Mouse (Mus musculus) megakaryocyte, embryonic 14.5 days (primary cell): ENCODE data around the gene Ciz1. TPM values are rescaled to one million over a fixed set of nuclear protein-coding genes. Genes with fewer than 3 reads are reported as not detected.
A peak's percentile ranks its signal among the peaks of the same experiment; 100 is the strongest.

ENCODE experiments used
- H3K27me3 ChIP-seq: replicated peaks from 2 replicates; pipeline ENCODE3; 2012; ENCODE audit warnings: inconsistent platforms
- H3K36me3 ChIP-seq: replicated peaks from 2 replicates; pipeline ENCODE3; 2012; ENCODE audit warnings: low read length, inconsistent platforms, mixed read lengths
- H3K4me1 ChIP-seq: 2 replicates; pipeline ENCODE4 v1.6.1; 2012; ENCODE audit warnings: inconsistent platforms
- H3K4me3 ChIP-seq: replicated peaks from 2 replicates; pipeline ENCODE3; 2012; ENCODE audit warnings: moderate library complexity, mild to moderate bottlenecking, inconsistent platforms
- H3K9me3 ChIP-seq: 2 replicates; pipeline ENCODE4 v1.6.1; 2012; ENCODE audit warnings: inconsistent platforms
- FLI1 ChIP-seq: IDR thresholded peaks from 2 replicates; pipeline ENCODE4 v1.6.1; 2012; ENCODE audit warnings: low read length, inconsistent platforms, mixed read lengths
- GATA1 ChIP-seq: IDR thresholded peaks from 3 replicates; pipeline ENCODE4 v1.6.1; 2012; ENCODE audit warnings: mixed read lengths, low read length, inconsistent platforms, borderline replicate concordance
- polyA plus RNA-seq: library from polyadenylated mRNA; stranded (reverse); fragments of >175 nt; gene quantifications from 2 replicates; pipeline ENCODE4 v1.2.3, GENCODE M21; 2012; ENCODE audit warnings: low replicate concordance; ENCODE audit not compliant: insufficient read depth

The Ciz1 gene
- polyA plus RNA-seq, 1 experiment = 163 TPM

DNA sequence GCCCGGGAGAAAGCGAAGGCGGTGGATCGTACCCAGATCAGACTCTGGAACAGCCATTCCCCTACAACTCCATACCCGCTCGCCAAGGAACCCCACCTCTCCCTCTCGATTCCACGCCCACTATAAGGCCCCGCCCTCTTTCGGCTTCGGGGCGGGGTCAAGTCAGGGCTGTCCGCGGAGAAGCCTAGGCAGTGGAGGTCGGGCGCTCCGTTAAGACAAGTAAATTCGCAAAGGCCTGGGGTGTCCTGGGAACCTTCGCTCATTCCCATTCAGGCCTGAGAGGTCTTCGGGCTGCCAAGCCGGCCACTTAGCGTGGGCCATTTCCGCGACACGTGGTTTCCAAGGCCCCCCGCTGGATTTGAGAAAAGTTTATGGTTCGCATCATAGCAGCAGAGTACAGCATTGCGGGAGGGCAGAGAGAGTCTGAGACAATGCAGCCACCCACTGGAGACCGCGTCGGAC, 43.4 kb downstream of the Ciz1 start, which contains the start of gene Ptges2:
Ptges2 (plus strand) TSS at position 413 of the 462 bp plus-strand sequence.
- Histone ChIP-seq H3K36me3 (peaks cover 27% of the 10 kb centered on the region), H3K9me3 (no peaks in the 10 kb centered on the region)
- TF ChIP-seq GATA1 = no peak
- no peak for TF ChIP-seq FLI1

DNA sequence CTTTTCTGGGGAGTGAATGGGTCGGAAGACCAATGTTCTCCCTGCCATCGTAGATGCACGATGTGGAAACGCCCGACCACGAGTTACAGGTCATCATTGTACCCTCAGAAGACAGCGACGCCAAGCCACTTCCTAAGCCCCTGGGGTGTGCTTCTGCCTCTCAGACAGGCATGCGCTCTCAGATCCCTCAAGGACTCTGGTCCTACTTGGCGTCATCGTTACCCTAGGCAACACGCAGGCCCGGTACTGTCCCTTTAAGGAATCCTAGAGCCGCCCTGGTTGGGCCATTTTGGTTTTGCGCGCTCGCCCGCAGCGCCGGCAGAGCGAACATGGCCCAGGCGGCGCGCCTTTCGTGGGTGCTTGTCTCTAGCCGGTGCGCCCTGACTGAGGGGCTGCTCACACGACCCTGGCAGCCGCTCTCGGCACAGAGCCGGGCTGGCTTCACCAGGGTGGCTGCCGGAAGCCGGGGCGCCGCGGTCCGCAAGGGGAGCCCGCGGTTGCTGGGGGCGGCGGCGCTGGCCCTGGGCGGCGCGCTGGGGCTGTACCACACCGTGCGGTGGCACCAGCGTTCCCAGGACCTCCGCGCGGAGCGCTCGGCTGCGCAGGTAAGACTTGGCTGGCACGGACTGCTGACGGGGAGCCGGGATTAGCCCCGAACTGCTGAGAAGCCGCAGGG, 44.0 kb downstream of the Ciz1 start:
- peaks cover 33% of the 10 kb centered on the region for H3K36me3 ChIP-seq
- peaks cover 14% of the 10 kb centered on the region for H3K27me3 ChIP-seq
- TF ChIP-seq GATA1 (no peak), FLI1 (no peak)
- no peaks in the 10 kb centered on the region for H3K9me3 ChIP-seq
- H3K4me1 ChIP-seq = peaks cover 35% of the 10 kb centered on the region
- H3K4me3 ChIP-seq = peak overlapping the region; percentile 99

More for the DNA sequence above, 43.4 kb downstream of the Ciz1 start, which contains the start of gene Ptges2:
- peaks cover 35% of the 10 kb centered on the region for H3K4me1 ChIP-seq
- peaks cover 15% of the 10 kb centered on the region for H3K27me3 ChIP-seq
- peak within 1 kb of the TSS; percentile 99 for H3K4me3 ChIP-seq

GRCm38 (mm10) chr2:32396695-32397094, 44.6 kb downstream of the Ciz1 start:
- TF ChIP-seq FLI1 = no peak
- TF ChIP-seq GATA1 = no peak
- Histone ChIP-seq H3K36me3 (peaks cover 39% of the 10 kb centered on the region), H3K9me3 (no peaks in the 10 kb centered on the region), H3K27me3 (peaks cover 10% of the 10 kb centered on the region), H3K4me1 (peaks cover 35% of the 10 kb centered on the region), H3K4me3 (peak overlapping the region; percentile 99)

DNA sequence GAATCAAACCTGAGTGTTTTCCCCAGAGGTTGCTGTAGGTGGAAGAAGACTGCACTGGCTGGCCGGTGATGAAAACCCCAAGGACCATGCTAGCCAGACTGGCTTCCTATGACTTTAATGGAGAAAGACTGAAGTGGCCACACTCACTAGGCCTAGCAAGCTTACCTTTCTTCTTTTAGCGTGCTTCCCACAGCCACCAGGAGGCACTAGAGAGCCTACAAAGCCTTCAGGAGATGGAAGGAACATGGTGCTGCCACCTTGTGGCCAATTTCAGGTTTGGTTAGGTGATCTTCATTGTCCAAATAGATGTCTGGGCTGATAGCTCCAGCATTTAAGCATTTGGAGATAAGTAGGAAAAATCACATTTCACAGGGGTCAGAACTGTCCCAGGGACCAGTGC, 52.5 kb downstream of the Ciz1 start:
- Histone ChIP-seq H3K36me3 (peaks cover 35% of the 10 kb centered on the region), H3K27me3 (peaks cover 19% of the 10 kb centered on the region), H3K9me3 (peaks cover 3% of the 10 kb centered on the region; the same call in 1 of the 2 replicates), H3K4me3 (no peak overlapping the region), H3K4me1 (no peaks in the 10 kb centered on the region)
- TF ChIP-seq FLI1 (no peak), GATA1 (no peak)

- Histone ChIP-seq H3K4me3 (no peak overlapping the region), H3K4me1 (no peaks in the 10 kb centered on the region), H3K9me3 (peaks cover 3% of the 10 kb centered on the region; the same call in 1 of the 2 replicates), H3K27me3 (peaks cover 21% of the 10 kb centered on the region), H3K36me3 (peaks cover 10% of the 10 kb centered on the region)
- TF ChIP-seq FLI1 (no peak), GATA1 (no peak)
These were observed 55.2 kb downstream of the Ciz1 start for GRCm38 (mm10) chr2:32407144-32407824.

DNA sequence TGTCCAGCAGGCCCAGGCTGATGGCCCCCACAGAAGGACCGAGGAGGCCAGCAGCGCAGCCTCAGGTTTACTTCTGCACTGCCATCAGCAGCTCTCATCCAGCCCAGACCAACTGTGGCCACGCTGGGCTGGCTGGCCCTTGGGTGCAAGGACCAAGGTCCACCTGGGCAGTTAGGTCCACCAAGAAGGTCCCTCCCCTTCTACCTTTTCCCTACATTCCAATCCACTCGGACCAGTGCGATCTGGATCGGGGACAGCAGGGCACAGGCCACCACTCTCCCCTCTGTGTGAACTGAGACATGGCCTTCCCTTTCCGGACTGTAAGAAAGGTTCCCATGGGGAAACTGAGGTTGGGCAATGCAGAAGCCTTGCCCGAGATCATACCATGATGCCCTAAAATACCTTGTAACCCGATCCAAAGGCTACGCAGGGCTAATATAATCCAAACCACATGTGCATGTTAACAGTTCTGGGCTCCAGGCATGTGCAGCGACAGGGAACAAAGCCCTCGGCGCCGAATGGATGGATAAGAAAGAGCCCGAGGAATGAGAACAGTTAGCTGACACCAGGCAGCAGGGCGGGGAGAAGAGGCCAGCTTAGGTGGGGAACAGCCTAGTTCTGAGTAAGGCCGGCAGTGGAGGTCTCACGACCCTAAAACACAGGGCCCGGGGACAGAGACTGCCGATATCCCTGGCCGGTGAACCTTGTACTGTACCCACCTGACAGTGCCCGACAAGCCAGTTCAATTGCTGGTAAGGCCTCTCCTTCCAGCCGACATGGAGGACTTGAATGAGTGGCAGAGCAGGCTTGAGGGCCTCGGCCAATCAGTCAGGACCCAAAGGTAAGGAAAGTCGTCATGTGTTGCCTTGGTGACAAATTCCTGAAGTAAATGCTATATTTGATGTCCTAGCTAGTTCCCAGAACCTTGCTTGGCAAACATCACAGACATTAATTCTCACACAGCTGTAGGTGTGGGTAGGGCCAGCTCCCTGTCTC, 56.6 kb downstream of the Ciz1 start:
- TF ChIP-seq FLI1 = no peak
- TF ChIP-seq GATA1 = no peak
- peaks cover 3% of the 10 kb centered on the region; the same call in 1 of the 2 replicates for H3K9me3 ChIP-seq
- peaks cover 4% of the 10 kb centered on the region for H3K36me3 ChIP-seq
- H3K4me3 ChIP-seq = no peak overlapping the region
- peaks cover 21% of the 10 kb centered on the region for H3K27me3 ChIP-seq
- peaks cover 4% of the 10 kb centered on the region; the same call in 1 of the 2 replicates for H3K4me1 ChIP-seq

DNA sequence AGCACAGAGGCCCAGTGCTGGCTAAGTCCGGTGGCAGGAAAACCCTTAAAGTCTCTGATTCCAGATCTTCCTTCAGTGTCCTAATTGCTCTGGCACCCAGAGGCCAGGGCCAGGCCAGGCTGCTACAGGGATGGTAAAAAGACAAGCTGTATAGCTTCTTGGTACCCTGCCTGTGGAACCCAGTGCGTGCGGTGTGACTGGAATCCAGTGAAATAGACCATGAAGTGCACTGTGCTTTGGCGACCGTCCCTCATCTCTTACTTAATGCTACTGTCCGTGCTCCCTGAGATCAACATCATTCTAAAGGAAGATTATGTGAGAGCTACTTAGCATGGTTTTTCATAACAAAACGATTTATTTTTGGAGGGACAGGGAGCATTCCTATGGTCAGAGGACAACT, 59.3 kb downstream of the Ciz1 start:
- TF ChIP-seq GATA1 = no peak
- TF ChIP-seq FLI1 = no peak
- Histone ChIP-seq H3K27me3 (peaks cover 21% of the 10 kb centered on the region), H3K36me3 (peaks cover 31% of the 10 kb centered on the region), H3K4me3 (no peak overlapping the region), H3K9me3 (peaks cover 3% of the 10 kb centered on the region; the same call in 1 of the 2 replicates), H3K4me1 (peaks cover 4% of the 10 kb centered on the region; the same call in 1 of the 2 replicates)

DNA sequence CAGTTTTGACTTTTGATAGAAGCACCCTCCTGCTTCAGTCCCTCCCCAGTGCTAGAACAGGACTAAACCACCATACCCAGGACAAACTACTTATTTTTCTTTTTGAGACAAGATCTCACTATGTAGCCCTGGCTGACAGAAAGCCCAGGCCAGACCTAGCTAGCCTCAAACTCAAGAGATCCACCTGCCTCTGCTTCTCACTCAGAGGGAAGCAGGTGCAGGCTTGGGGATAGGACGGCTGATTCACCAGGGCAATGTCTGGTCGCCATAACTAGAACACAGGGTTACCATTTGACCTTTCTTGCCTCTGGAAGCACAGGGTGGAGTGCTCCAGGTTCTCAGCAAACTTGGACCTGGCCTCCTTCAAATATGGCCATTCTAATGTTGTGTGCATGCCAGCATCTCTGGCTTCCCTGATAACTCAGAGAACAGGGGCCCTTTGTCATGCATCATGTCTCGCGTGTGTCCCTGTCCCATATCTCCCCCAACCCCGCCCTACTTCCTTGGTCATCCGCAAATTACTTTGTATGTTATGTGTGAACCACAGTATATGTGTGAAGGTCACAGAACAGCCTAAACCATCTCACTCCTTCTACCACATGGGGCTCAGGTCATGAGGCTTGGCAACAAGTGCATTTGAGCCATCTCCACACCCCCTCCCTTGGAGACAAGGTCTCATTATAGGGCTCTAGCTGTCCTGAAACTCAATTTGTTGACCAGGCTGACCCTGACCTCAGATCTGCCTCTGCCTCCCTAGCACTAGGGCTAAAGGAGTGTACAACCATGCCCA, 60.8 kb downstream of the Ciz1 start:
- H3K36me3 ChIP-seq = peaks cover 46% of the 10 kb centered on the region
- peaks cover 3% of the 10 kb centered on the region; the same call in 1 of the 2 replicates for H3K9me3 ChIP-seq
- H3K27me3 ChIP-seq = peaks cover 10% of the 10 kb centered on the region
- no peak for TF ChIP-seq GATA1
- TF ChIP-seq FLI1 = no peak
- H3K4me1 ChIP-seq = peaks cover 4% of the 10 kb centered on the region; the same call in 1 of the 2 replicates
- H3K4me3 ChIP-seq = no peak overlapping the region
